Comparison of ENCODE assay signal across 9 mouse cellular contexts in the genomic region with DNA sequence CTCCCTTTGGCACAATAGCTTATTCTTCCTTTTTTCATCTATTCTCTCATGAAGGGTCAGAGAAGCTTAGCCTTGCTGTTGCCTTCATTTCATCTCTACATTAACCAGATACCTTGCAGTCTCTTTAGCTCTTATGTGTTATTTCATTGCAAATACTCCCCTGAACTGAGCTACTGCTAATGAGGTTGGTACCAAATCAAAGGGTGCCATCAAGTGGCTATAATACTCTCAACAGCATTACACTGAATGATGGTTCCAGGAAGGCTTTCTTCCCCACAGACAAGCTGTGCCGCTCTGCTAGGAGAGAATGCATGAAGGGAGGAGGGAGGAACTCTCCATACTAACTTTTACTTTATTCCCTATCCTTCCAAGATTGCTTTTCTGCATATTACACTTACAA.
DNase-seq lines count a peak whose midpoint lies in the region; ATAC-seq and TF ChIP-seq lines count a peak whose summit lies in the region.
"Had no signal": no experiment of that assay in that cellular context is flagged by ENCODE, and none has a peak within 500 bp of the region (broad histone marks: within the 10 kb centered on the region; RNA-seq: fewer than 3 reads in every experiment).

No protein-coding gene starts in this region.

- H3K9me3 ChIP-seq in heart, embryonic 12.5 days (replicated peaks) = no peaks in the 10 kb centered on the region
- H3K9me3 ChIP-seq in lung, embryonic 14.5 days (ENCODE audit: low read depth, low read length) = no peaks in the 10 kb centered on the region
- no peaks in the 10 kb centered on the region for H3K9me3 ChIP-seq in embryonic facial prominence, embryonic 14.5 days (ENCODE audit: control insufficient read depth, low read length)
- H3K9me3 ChIP-seq in neural tube, embryonic 15.5 days (replicated peaks) = no peaks in the 10 kb centered on the region
- H3K9me3 ChIP-seq: limb, embryonic 15.5 days had no signal

- ATAC-seq in heart, embryonic 12.5 days (ENCODE audit: insufficient number of reproducible peaks, low FRiP score) = no peak
- no peak for ATAC-seq in lung, embryonic 14.5 days (ENCODE audit: insufficient read depth)
- peak; percentile 55; the same call in 1 of the 2 replicates for ATAC-seq in embryonic facial prominence, embryonic 14.5 days (ENCODE audit: low read depth)
- ATAC-seq in neural tube, embryonic 15.5 days (ENCODE audit: low FRiP score) = peak; percentile 88

- TF ChIP-seq EP300 in heart, adult 2 months (IDR thresholded peaks at IDR 0.05; ENCODE audit: insufficient read depth, low read depth, low read length) = no peak

- H3K4me2 ChIP-seq in heart, embryonic 12.5 days = no peak overlapping the region
- no peak overlapping the region for H3K4me2 ChIP-seq in lung, embryonic 14.5 days
- no peak overlapping the region for H3K4me2 ChIP-seq in embryonic facial prominence, embryonic 14.5 days (ENCODE audit: low read depth, low read length)
- no peak overlapping the region for H3K4me2 ChIP-seq in neural tube, embryonic 15.5 days
- H3K4me2 ChIP-seq: limb, embryonic 15.5 days had no signal

- 44% methylated on average over 1 of the region's 1 CpGs for WGBS in heart, adult 2 months
- 36% methylated on average over 1 of the region's 1 CpGs for WGBS in heart, embryonic 12.5 days
- 75% methylated on average over 1 of the region's 1 CpGs for WGBS in lung, embryonic 14.5 days
- 62% methylated on average over 1 of the region's 1 CpGs for WGBS in lung, adult 2 months
- 35% methylated on average over 1 of the region's 1 CpGs for WGBS in embryonic facial prominence, embryonic 14.5 days
- WGBS in neural tube, embryonic 15.5 days = 0% methylated on average over 1 of the region's 1 CpGs

- no peak for TF ChIP-seq POLR2A in heart, adult 2 months (IDR thresholded peaks at IDR 0.05; ENCODE audit: insufficient read depth, low read depth, low read length)
- no peak for TF ChIP-seq POLR2A in lung, adult 2 months (IDR thresholded peaks at IDR 0.05; ENCODE audit: borderline replicate concordance, extremely low read depth, low read depth, low read length)

- DNase-seq in heart, adult 2 months = no peak
- DNase-seq in lung, embryonic 14.5 days = peak; percentile 49
- no peak for DNase-seq in lung, adult 2 months
- DNase-seq in embryonic facial prominence, embryonic 14.5 days (ENCODE audit: low spot score) = peak; percentile 50
- DNase-seq in right cerebral cortex, postnatal 36 days (ENCODE audit: low spot score in 2 of 2) = no peak
- no peak for DNase-seq in heart, adult 11 months

- H3K27me3 ChIP-seq in heart, adult 2 months (ENCODE audit: control insufficient read depth, insufficient read depth, low read length) = no peaks in the 10 kb centered on the region
- H3K27me3 ChIP-seq in heart, embryonic 12.5 days (replicated peaks) = no peaks in the 10 kb centered on the region
- no peaks in the 10 kb centered on the region for H3K27me3 ChIP-seq in lung, embryonic 14.5 days (ENCODE audit: insufficient read depth, low read length)
- no peaks in the 10 kb centered on the region for H3K27me3 ChIP-seq in embryonic facial prominence, embryonic 14.5 days (replicated peaks; ENCODE audit: control insufficient read depth, insufficient read depth, low read length)
- H3K27me3 ChIP-seq in neural tube, embryonic 15.5 days (replicated peaks) = no peaks in the 10 kb centered on the region
- H3K27me3 ChIP-seq: limb, embryonic 15.5 days had no signal

- intact Hi-C loops in heart, adult 2 months (cut with DNase I) = loop anchor here (10.0 kb wide), 3 partner anchors 122 to 542 kb away; no protein-coding TSS in a partner anchor

- H3K27ac ChIP-seq in heart, adult 2 months = no peak overlapping the region
- no peak overlapping the region for H3K27ac ChIP-seq in heart, embryonic 12.5 days (ENCODE audit: poor library complexity, severe bottlenecking)
- H3K27ac ChIP-seq in lung, embryonic 14.5 days (ENCODE audit: low read depth) = no peak overlapping the region
- H3K27ac ChIP-seq in embryonic facial prominence, embryonic 14.5 days (replicated peaks; ENCODE audit: low read depth, low read length) = no peak overlapping the region
- H3K27ac ChIP-seq in neural tube, embryonic 15.5 days (replicated peaks) = no peak overlapping the region
- H3K27ac ChIP-seq: limb, embryonic 15.5 days had no signal

- H3K79me2 ChIP-seq in heart, adult 2 months (replicated peaks; ENCODE audit: control insufficient read depth, insufficient read depth, low read length) = no peaks in the 10 kb centered on the region

- TF ChIP-seq CTCF in heart, adult 2 months (IDR thresholded peaks at IDR 0.05) = peak; percentile 69
- TF ChIP-seq CTCF in lung, embryonic 14.5 days (IDR thresholded peaks at IDR 0.05; ENCODE audit: low read depth) = peak; percentile 38; the same call in 1 of the 2 replicates
- no peak for TF ChIP-seq CTCF in lung, adult 2 months (IDR thresholded peaks at IDR 0.05; ENCODE audit: insufficient read depth, low read length)

- H3K9ac ChIP-seq in heart, adult 2 months (ENCODE audit: low read depth, low read length) = no peak overlapping the region
- no peak overlapping the region for H3K9ac ChIP-seq in heart, embryonic 12.5 days
- no peak overlapping the region for H3K9ac ChIP-seq in lung, embryonic 14.5 days
- no peak overlapping the region for H3K9ac ChIP-seq in embryonic facial prominence, embryonic 14.5 days (ENCODE audit: low read depth, low read length)
- H3K9ac ChIP-seq in neural tube, embryonic 15.5 days (replicated peaks) = no peak overlapping the region
- H3K9ac ChIP-seq: limb, embryonic 15.5 days had no signal

- H3K4me1 ChIP-seq in heart, adult 2 months (ENCODE audit: control insufficient read depth, insufficient read depth, low read length) = no peaks in the 10 kb centered on the region
- no peaks in the 10 kb centered on the region for H3K4me1 ChIP-seq in heart, embryonic 12.5 days (replicated peaks)
- H3K4me1 ChIP-seq in lung, embryonic 14.5 days (ENCODE audit: insufficient read depth) = no peaks in the 10 kb centered on the region
- H3K4me1 ChIP-seq in lung, adult 2 months (ENCODE audit: control insufficient read depth, insufficient read depth, low read length) = no peaks in the 10 kb centered on the region
- H3K4me1 ChIP-seq in embryonic facial prominence, embryonic 14.5 days (ENCODE audit: control insufficient read depth, insufficient read depth, low read length) = no peaks in the 10 kb centered on the region
- H3K4me1 ChIP-seq in neural tube, embryonic 15.5 days = peaks cover 9% of the 10 kb centered on the region; the same call in 1 of the 2 replicates
- H3K4me1 ChIP-seq: limb, embryonic 15.5 days had no signal

- H3K36me3 ChIP-seq in heart, adult 2 months (ENCODE audit: control insufficient read depth, insufficient read depth, low read length) = no peaks in the 10 kb centered on the region
- H3K36me3 ChIP-seq in heart, embryonic 12.5 days = no peaks in the 10 kb centered on the region
- H3K36me3 ChIP-seq in lung, embryonic 14.5 days (ENCODE audit: insufficient read depth) = no peaks in the 10 kb centered on the region
- H3K36me3 ChIP-seq in embryonic facial prominence, embryonic 14.5 days (ENCODE audit: control insufficient read depth, insufficient read depth, low read length) = no peaks in the 10 kb centered on the region
- no peaks in the 10 kb centered on the region for H3K36me3 ChIP-seq in neural tube, embryonic 15.5 days
- H3K36me3 ChIP-seq: limb, embryonic 15.5 days had no signal

- H3K4me3 ChIP-seq in heart, adult 2 months = no peak overlapping the region
- no peak overlapping the region for H3K4me3 ChIP-seq in heart, embryonic 12.5 days
- no peak overlapping the region for H3K4me3 ChIP-seq in lung, embryonic 14.5 days (ENCODE audit: low read depth, low read length)
- no peak overlapping the region for H3K4me3 ChIP-seq in lung, adult 2 months (replicated peaks; ENCODE audit: extremely low read depth, low read depth, low read length)
- no peak overlapping the region for H3K4me3 ChIP-seq in embryonic facial prominence, embryonic 14.5 days (ENCODE audit: low read depth, low read length)
- no peak overlapping the region for H3K4me3 ChIP-seq in neural tube, embryonic 15.5 days (replicated peaks)
- H3K4me3 ChIP-seq: limb, embryonic 15.5 days had no signal

Comparison
In these comparisons a context has a peak if more than half of its experiments do, and no peak if none do; other contexts are left out.
1. DNase-seq: peak in lung, embryonic 14.5 days (single experiment) and embryonic facial prominence, embryonic 14.5 days (single experiment); none in heart, adult 2 months (0 of 2), lung, adult 2 months (single experiment), right cerebral cortex, postnatal 36 days (0 of 2) and heart, adult 11 months (single experiment).
2. ATAC-seq: peak in embryonic facial prominence, embryonic 14.5 days (single experiment) and neural tube, embryonic 15.5 days (single experiment); none in heart, embryonic 12.5 days (single experiment) and lung, embryonic 14.5 days (single experiment).